ENCODE assay signal across 9 mouse cellular contexts in genomic region chr3:135513270-135513669, GRCm38 (mm10). TPM values are rescaled to one million over a fixed set of nuclear protein-coding genes. Genes with fewer than 3 reads are reported as not detected.
DNase-seq lines count a peak whose midpoint lies in the region; ATAC-seq lines count a peak whose summit lies in the region.
"Had no signal": no experiment of that assay in that cellular context is flagged by ENCODE, and none has a peak within 500 bp of the region (broad histone marks: within the 10 kb centered on the region; RNA-seq: fewer than 3 reads in every experiment).

No protein-coding gene starts in this region.

- H3K4me3 ChIP-seq in hindbrain, embryonic 16.5 days (ENCODE audit: low read length): 0 out of 2 replicates have a peak overlapping the region, but pooled peaks have one; percentile 2
- H3K4me3 ChIP-seq: intestine, embryonic 15.5 days had no signal

- H3K27ac ChIP-seq in hindbrain, embryonic 16.5 days (ENCODE audit: low read depth, low read length): no peak overlapping the region
- H3K27ac ChIP-seq: intestine, embryonic 15.5 days had no signal

- DNase-seq in cerebellum, adult 11 months: peak; percentile 20
- DNase-seq in right cerebral cortex, postnatal 10 days (ENCODE audit: low spot score in 2 of 2): peak; percentile 37 to 49
- no peak for DNase-seq in right cerebral cortex, postnatal 25 days
- peak; percentile 10 for DNase-seq in right cerebral cortex, postnatal 4 days
- no peak for DNase-seq in MN1 (ENCODE audit: low spot score)

- no peak for ATAC-seq in cerebellum, adult (ENCODE audit: insufficient number of reproducible peaks, low FRiP score, low TSS enrichment)
- peak; percentile 76; the same call in 1 of the 2 replicates for ATAC-seq in hindbrain, embryonic 16.5 days
- no peak for ATAC-seq in erythroid progenitor cell, adult 5-6 weeks (replicated peaks; ENCODE audit: low FRiP score, poor library complexity, severe bottlenecking)
- ATAC-seq: intestine, embryonic 15.5 days had no signal

- no peaks in the 10 kb centered on the region for H3K9me3 ChIP-seq in hindbrain, embryonic 16.5 days (ENCODE audit: control insufficient read depth, low read length)
- H3K9me3 ChIP-seq: intestine, embryonic 15.5 days had no signal

- H3K9ac ChIP-seq in hindbrain, embryonic 16.5 days (ENCODE audit: low read depth, low read length): no peak overlapping the region
- H3K9ac ChIP-seq: intestine, embryonic 15.5 days had no signal

- no peaks in the 10 kb centered on the region for H3K27me3 ChIP-seq in hindbrain, embryonic 16.5 days (replicated peaks; ENCODE audit: control insufficient read depth, insufficient read depth, low read length)
- H3K27me3 ChIP-seq: intestine, embryonic 15.5 days had no signal

- no peaks in the 10 kb centered on the region for H3K36me3 ChIP-seq in hindbrain, embryonic 16.5 days (ENCODE audit: control insufficient read depth, insufficient read depth, low read length)
- H3K36me3 ChIP-seq: intestine, embryonic 15.5 days had no signal

- 0 out of 2 replicates have a peak, but pooled peaks cover 3% of the 10 kb centered on the region for H3K4me1 ChIP-seq in hindbrain, embryonic 16.5 days (ENCODE audit: control insufficient read depth, insufficient read depth, low read depth, low read length)
- H3K4me1 ChIP-seq: intestine, embryonic 15.5 days had no signal

- 33% methylated on average over 11 of the region's 11 CpGs for WGBS in hindbrain, embryonic 16.5 days

- peak overlapping the region; percentile 14 for H3K4me2 ChIP-seq in hindbrain, embryonic 16.5 days (ENCODE audit: low read length)
- H3K4me2 ChIP-seq: intestine, embryonic 15.5 days had no signal

RNA-seq across cellular contexts. Expression of gene Manba, which starts 27.9 kb away (rescaled TPM):
- 9.0 and 9.5 TPM in 2 replicates for polyA plus RNA-seq in hindbrain, embryonic 16.5 days (2015; fragmentation: Nextera tagmentation; extraction: Ambion mirVana)
- 16.2 and 17.6 TPM in 2 replicates for total RNA-seq in erythroid progenitor cell, adult 5-6 weeks (2015; ENCODE audit: low replicate concordance)
- 1.4 and 7.1 TPM in 2 replicates for total RNA-seq in erythroid progenitor cell, adult 5-6 weeks (2017; ENCODE audit: low replicate concordance)

Comparison
In these comparisons a context has a peak if more than half of its experiments do, and no peak if none do; other contexts are left out.
1. DNase-seq: peak in cerebellum, adult 11 months (single experiment), right cerebral cortex, postnatal 10 days (2 of 2) and right cerebral cortex, postnatal 4 days (single experiment); none in right cerebral cortex, postnatal 25 days (single experiment) and MN1 (single experiment).